Mouse (Mus musculus): ENCODE data around the gene Slc37a1.

The Slc37a1 gene

GRCm38 (mm10) chr17:31294363-31295214, 8.0 kb downstream of the Slc37a1 start:
- no peak for DNase-seq (ENCODE audit: low read depth)

GRCm38 (mm10) chr17:31295215-31295891, 8.8 kb downstream of the Slc37a1 start:
- no peak for DNase-seq (ENCODE audit: low read depth)

- DNase-seq (ENCODE audit: low read depth) = no peak
Observed at GRCm38 (mm10) chr17:31295892-31296781, 9.5 kb downstream of the Slc37a1 start.

- no peak for DNase-seq (ENCODE audit: low read depth)
Observed at GRCm38 (mm10) chr17:31297521-31297939, 10.9 kb downstream of the Slc37a1 start.

GRCm38 (mm10) chr17:31298419-31299209, 12.0 kb downstream of the Slc37a1 start:
- DNase-seq (ENCODE audit: low read depth) = no peak

GRCm38 (mm10) chr17:31299981-31300380, 13.4 kb downstream of the Slc37a1 start:
- DNase-seq (ENCODE audit: low read depth) = no peak

GRCm38 (mm10) chr17:31300736-31301135, 14.1 kb downstream of the Slc37a1 start:
- DNase-seq (ENCODE audit: low read depth) = no peak

GRCm38 (mm10) chr17:31303401-31303800, 16.8 kb downstream of the Slc37a1 start:
- DNase-seq (ENCODE audit: low read depth) = no peak

GRCm38 (mm10) chr17:31304895-31305775, 18.5 kb downstream of the Slc37a1 start:
- no peak for DNase-seq (ENCODE audit: low read depth)

GRCm38 (mm10) chr17:31305776-31306120, 19.2 kb downstream of the Slc37a1 start:
- DNase-seq (ENCODE audit: low read depth) = no peak

GRCm38 (mm10) chr17:31307756-31308155, 21.2 kb downstream of the Slc37a1 start:
- no peak for DNase-seq (ENCODE audit: low read depth)

GRCm38 (mm10) chr17:31308291-31308816, 21.8 kb downstream of the Slc37a1 start:
- no peak for DNase-seq (ENCODE audit: low read depth)

- peak; percentile 27 for DNase-seq (ENCODE audit: low read depth)
Observed at GRCm38 (mm10) chr17:31309281-31309793, 22.7 kb downstream of the Slc37a1 start.

- DNase-seq (ENCODE audit: low read depth) = no peak
Observed at GRCm38 (mm10) chr17:31311047-31311446, 24.5 kb downstream of the Slc37a1 start.

GRCm38 (mm10) chr17:31312648-31313047, 26.1 kb downstream of the Slc37a1 start:
- no peak for DNase-seq (ENCODE audit: low read depth)

- no peak for DNase-seq (ENCODE audit: low read depth)
Observed at GRCm38 (mm10) chr17:31315046-31315792, 28.6 kb downstream of the Slc37a1 start.

GRCm38 (mm10) chr17:31315993-31316392, 29.4 kb downstream of the Slc37a1 start:
- DNase-seq (ENCODE audit: low read depth) = no peak

GRCm38 (mm10) chr17:31316998-31317397, 30.4 kb downstream of the Slc37a1 start:
- no peak for DNase-seq (ENCODE audit: low read depth)
